Mouse (Mus musculus) intestine, postnatal 0 days (tissue): ENCODE measurements around the gene Fgfr2. TPM values are rescaled to one million over a fixed set of nuclear protein-coding genes. Genes with fewer than 3 reads are reported as not detected.

Experiments used
- ATAC-seq: fragments of 200-750 bp; cut with Nextera tagmentation; 2 replicates; pipeline ENCODE4 v1.8.0; 2017; ENCODE audit warnings: mild to moderate bottlenecking, moderate TSS enrichment, moderate library complexity
- H3K27ac ChIP-seq: fragments of 300-500 bp; sonication (generic); 2 replicates; pipeline ENCODE4 v1.5.1; 2014; ENCODE audit warnings: mild to moderate bottlenecking, low read depth, low read length, moderate library complexity
- H3K27me3 ChIP-seq: fragments of 300-500 bp; sonication (generic); replicated peaks from 2 replicates; pipeline ENCODE4 v1.6.1; 2014; ENCODE audit warnings: low read length, mixed read lengths; ENCODE audit not compliant: control insufficient read depth, insufficient read depth
- H3K36me3 ChIP-seq: fragments of 300-500 bp; sonication (generic); 2 replicates; pipeline ENCODE4 v1.6.1; 2014; ENCODE audit warnings: mild to moderate bottlenecking, moderate library complexity; ENCODE audit not compliant: control insufficient read depth, insufficient read depth
- H3K4me1 ChIP-seq: fragments of 300-500 bp; sonication (generic); replicated peaks from 2 replicates; pipeline ENCODE4 v1.6.1; 2014; ENCODE audit warnings: antibody characterized with exemption, low read length, mixed read lengths; ENCODE audit not compliant: control insufficient read depth, insufficient read depth
- H3K4me2 ChIP-seq: fragments of 300-500 bp; sonication (generic); replicated peaks from 2 replicates; pipeline ENCODE4 v1.6.1; 2014; ENCODE audit warnings: low read depth, mild to moderate bottlenecking, moderate library complexity
- H3K4me3 ChIP-seq: fragments of 300-500 bp; sonication (generic); 2 replicates; pipeline ENCODE4 v1.5.1; 2014; ENCODE audit warnings: low read depth, low read length
- H3K9ac ChIP-seq: fragments of 300-500 bp; sonication (generic); 2 replicates; pipeline ENCODE4 v1.6.1; 2014; ENCODE audit warnings: mild to moderate bottlenecking, low read depth, low read length
- H3K9me3 ChIP-seq: fragments of 300-500 bp; sonication (generic); 2 replicates; pipeline ENCODE4 v1.6.1; 2016; ENCODE audit warnings: mixed run types; ENCODE audit not compliant: control insufficient read depth
- CTCF ChIP-seq: sonication (generic); IDR thresholded peaks from 2 replicates; pipeline ENCODE4 v1.5.1; 2016; ENCODE audit warnings: low read depth, mild to moderate bottlenecking, control low read depth, antibody characterized with exemption, moderate library complexity
- WGBS: fragments of 180-500 bp; shearing (Covaris S2); extraction: QIAGEN DNeasy Blood & Tissue Kit; methylation state at CpG from one replicate; pipeline ENCODE4 v1.1.7; 2014; 5-methylcytosine and 5-hydroxymethylcytosine counted together
- polyA plus RNA-seq: library from polyadenylated mRNA; unstranded; fragments of >200 nt; fragmentation: Nextera tagmentation; extraction: Ambion mirVana; gene quantifications from 2 replicates; pipeline ENCODE4 v1.2.1, GENCODE M21; 2015

Gene Fgfr2
- polyA plus RNA-seq, 1 experiment from 2014 or later = 29.5 TPM

GRCm38 (mm10) chr7:130206181-130206582 lies 2917.0 kb downstream of the Fgfr2 start:
- Histone ChIP-seq H3K4me1 (no peaks in the 10 kb centered on the region), H3K36me3 (peaks cover 5% of the 10 kb centered on the region; the same call in 1 of the 2 replicates), H3K27ac (no peak overlapping the region), H3K9me3 (no peaks in the 10 kb centered on the region), H3K27me3 (no peaks in the 10 kb centered on the region), H3K9ac (no peak overlapping the region), H3K4me2 (no peak overlapping the region), H3K4me3 (no peak overlapping the region)
- TF ChIP-seq CTCF = no peak
- 37% methylated on average over 6 of the region's 6 CpGs for WGBS
- ATAC-seq = no peak

GRCm38 (mm10) chr7:130205140-130205539 lies 2918.0 kb downstream of the Fgfr2 start:
- Histone ChIP-seq H3K9me3 (no peaks in the 10 kb centered on the region), H3K9ac (no peak overlapping the region), H3K4me1 (no peaks in the 10 kb centered on the region), H3K27ac (no peak overlapping the region), H3K4me3 (no peak overlapping the region), H3K27me3 (no peaks in the 10 kb centered on the region), H3K4me2 (no peak overlapping the region), H3K36me3 (peaks cover 10% of the 10 kb centered on the region; the same call in 1 of the 2 replicates)
- ATAC-seq = no peak
- no peak for TF ChIP-seq CTCF
- WGBS = 86% methylated on average over 7 of the region's 7 CpGs

- TF ChIP-seq CTCF = no peak
- H3K4me2 ChIP-seq = no peak overlapping the region
Measured at GRCm38 (mm10) chr7:130201020-130201419, 2922.1 kb downstream of the Fgfr2 start.

GRCm38 (mm10) chr7:130199951-130200350 lies 2923.2 kb downstream of the Fgfr2 start:
- ATAC-seq = no peak
- 86% methylated on average over 9 of the region's 9 CpGs for WGBS
- H3K4me1 ChIP-seq = no peaks in the 10 kb centered on the region
- H3K9ac ChIP-seq = no peak overlapping the region
- no peaks in the 10 kb centered on the region for H3K27me3 ChIP-seq
- no peaks in the 10 kb centered on the region for H3K9me3 ChIP-seq
- peaks cover 23% of the 10 kb centered on the region for H3K36me3 ChIP-seq
- H3K27ac ChIP-seq = no peak overlapping the region
- no peak overlapping the region for H3K4me3 ChIP-seq
- H3K4me2 ChIP-seq = no peak overlapping the region
- no peak for TF ChIP-seq CTCF

More at GRCm38 (mm10) chr7:130201020-130201419, 2922.1 kb downstream of the Fgfr2 start:
- no peak overlapping the region for H3K9ac ChIP-seq
- no peak overlapping the region for H3K27ac ChIP-seq
- ATAC-seq = no peak
- no peak overlapping the region for H3K4me3 ChIP-seq
- no peaks in the 10 kb centered on the region for H3K27me3 ChIP-seq
- no peaks in the 10 kb centered on the region for H3K4me1 ChIP-seq
- WGBS = 74% methylated on average over 8 of the region's 8 CpGs
- no peaks in the 10 kb centered on the region for H3K9me3 ChIP-seq
- H3K36me3 ChIP-seq = peaks cover 17% of the 10 kb centered on the region

- Histone ChIP-seq H3K9ac (no peak overlapping the region), H3K27me3 (no peaks in the 10 kb centered on the region), H3K36me3 (peaks cover 24% of the 10 kb centered on the region), H3K4me3 (no peak overlapping the region), H3K4me2 (no peak overlapping the region), H3K27ac (no peak overlapping the region), H3K9me3 (no peaks in the 10 kb centered on the region), H3K4me1 (0 out of 2 replicates have a peak, but pooled peaks cover 3% of the 10 kb centered on the region)
- TF ChIP-seq CTCF = no peak
- 71% methylated on average over 5 of the region's 5 CpGs for WGBS
- no peak for ATAC-seq
Measured at GRCm38 (mm10) chr7:130199317-130199716, 2923.8 kb downstream of the Fgfr2 start.

GRCm38 (mm10) chr7:130195081-130195480 lies 2928.1 kb downstream of the Fgfr2 start:
- WGBS = 48% methylated on average over 2 of the region's 2 CpGs
- ATAC-seq = no peak
- Histone ChIP-seq H3K4me2 (no peak overlapping the region), H3K36me3 (peaks cover 23% of the 10 kb centered on the region), H3K27me3 (no peaks in the 10 kb centered on the region), H3K4me1 (0 out of 2 replicates have a peak, but pooled peaks cover 3% of the 10 kb centered on the region), H3K9ac (no peak overlapping the region), H3K4me3 (no peak overlapping the region), H3K9me3 (no peaks in the 10 kb centered on the region), H3K27ac (no peak overlapping the region)
- no peak for TF ChIP-seq CTCF
